Mouse (Mus musculus): ENCODE data around the gene Nupr1. TPM values are rescaled to one million over a fixed set of nuclear protein-coding genes. Genes with fewer than 3 reads are reported as not detected.
A peak's percentile ranks its signal among the peaks of the same experiment; 100 is the strongest.

The Nupr1 gene
- polyA plus RNA-seq, 1 experiment from 2014 or later, result 23.4 TPM

DNA sequence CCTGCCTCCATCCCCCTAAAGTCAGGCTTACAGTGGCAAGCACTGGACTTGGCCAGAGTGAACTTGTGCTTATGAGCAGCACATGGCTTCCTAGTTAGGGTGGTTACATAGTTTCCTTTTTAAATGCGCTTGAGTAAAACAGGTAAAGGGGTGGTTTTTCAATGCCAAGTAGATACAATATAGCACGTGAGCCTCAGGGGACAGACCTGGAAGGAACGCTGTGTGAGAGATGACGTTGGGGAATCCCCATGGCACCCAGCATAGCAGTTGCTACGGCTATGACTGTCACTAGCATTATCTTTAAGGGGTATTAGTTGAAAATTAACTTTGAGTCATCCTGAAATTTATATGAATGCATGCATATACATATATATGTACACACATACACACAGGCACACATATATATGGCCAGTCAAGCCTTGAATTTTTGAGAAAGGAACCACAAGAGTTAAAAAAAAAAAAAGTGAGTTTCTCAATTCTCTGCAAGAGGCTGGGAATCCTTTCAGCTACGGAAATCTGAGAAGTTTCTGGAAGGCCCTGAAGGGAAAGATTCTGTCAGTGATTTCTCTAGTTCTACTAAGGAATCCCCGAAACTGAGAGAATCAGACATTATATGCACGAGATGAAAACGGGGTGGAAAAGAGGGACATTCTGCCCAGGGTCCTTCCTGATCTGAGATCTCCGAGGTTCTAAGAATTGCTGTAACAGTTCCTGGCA lies 10.9 kb downstream of the Nupr1 start:
- H3K27me3 ChIP-seq, result no peaks in the 10 kb centered on the region
- H3K4me1 ChIP-seq, result peaks cover 10% of the 10 kb centered on the region
- no peak for ATAC-seq (ENCODE audit: borderline replicate concordance, extremely low read depth, low FRiP score, low TSS enrichment)
- WGBS, result 69% methylated on average over 10 of the region's 10 CpGs
- H3K4me2 ChIP-seq, result no peak overlapping the region
- H3K36me3 ChIP-seq, result no peaks in the 10 kb centered on the region
- no peak overlapping the region for H3K27ac ChIP-seq
- H3K9me3 ChIP-seq, result no peaks in the 10 kb centered on the region
- no peak overlapping the region for H3K9ac ChIP-seq
- no peak overlapping the region for H3K4me3 ChIP-seq

DNA sequence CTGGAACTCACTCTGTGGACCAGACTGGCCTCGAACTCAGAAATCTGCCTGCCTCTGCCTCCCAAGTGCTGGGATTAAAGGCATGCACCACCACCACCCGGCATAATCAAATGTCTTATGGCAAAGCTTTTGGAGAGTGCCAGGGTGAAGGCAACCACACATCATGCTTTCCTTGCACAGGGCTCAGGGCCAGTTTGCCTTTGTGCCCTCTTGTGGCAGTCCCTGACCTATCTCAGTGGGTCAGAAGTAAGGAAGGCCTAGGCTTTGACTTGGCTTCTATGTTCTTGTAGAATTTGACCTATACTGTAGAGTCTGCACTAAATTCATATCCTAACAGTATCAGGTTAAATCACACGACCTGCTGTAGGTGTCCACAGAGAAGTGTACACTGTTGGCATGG lies 14.0 kb downstream of the Nupr1 start:
- no peaks in the 10 kb centered on the region for H3K9me3 ChIP-seq
- H3K27ac ChIP-seq, result no peak overlapping the region
- no peak overlapping the region for H3K4me2 ChIP-seq
- no peak overlapping the region for H3K9ac ChIP-seq
- WGBS, result 63% methylated on average over 3 of the region's 3 CpGs
- no peaks in the 10 kb centered on the region for H3K27me3 ChIP-seq
- peaks cover 6% of the 10 kb centered on the region; the same call in 1 of the 2 replicates for H3K4me1 ChIP-seq
- no peaks in the 10 kb centered on the region for H3K36me3 ChIP-seq
- no peak for ATAC-seq (ENCODE audit: borderline replicate concordance, extremely low read depth, low FRiP score, low TSS enrichment)
- H3K4me3 ChIP-seq, result no peak overlapping the region

DNA sequence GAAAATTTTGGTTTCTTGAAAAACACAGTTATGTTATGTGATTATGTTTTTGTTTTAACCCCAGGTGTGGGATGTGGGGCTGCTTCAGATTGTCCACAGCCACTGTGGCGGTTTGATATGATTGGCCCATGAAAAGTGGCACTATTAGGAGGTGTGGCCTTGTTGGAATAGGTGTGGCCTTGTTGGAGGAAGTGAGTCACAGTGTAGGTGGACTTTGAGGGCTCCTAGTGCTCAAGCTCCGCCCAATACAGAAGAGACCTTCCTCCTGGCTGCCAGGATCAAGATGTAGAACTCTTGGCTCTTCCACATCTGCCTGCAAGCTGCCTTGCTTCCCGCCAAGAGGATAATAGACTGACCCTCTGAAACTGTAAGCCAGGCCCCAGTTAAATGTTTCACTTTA lies 17.9 kb downstream of the Nupr1 start:
- 72% methylated on average over 3 of the region's 3 CpGs for WGBS
- ATAC-seq (ENCODE audit: borderline replicate concordance, extremely low read depth, low FRiP score, low TSS enrichment), result no peak

GRCm38 (mm10) chr7:126607796-126608195 lies 22.9 kb downstream of the Nupr1 start:
- H3K9me3 ChIP-seq, result no peaks in the 10 kb centered on the region
- 79% methylated on average over 5 of the region's 5 CpGs for WGBS
- H3K4me1 ChIP-seq, result peaks cover 13% of the 10 kb centered on the region
- H3K36me3 ChIP-seq, result no peaks in the 10 kb centered on the region
- H3K4me2 ChIP-seq, result no peak overlapping the region
- no peak overlapping the region for H3K27ac ChIP-seq
- H3K4me3 ChIP-seq, result no peak overlapping the region
- H3K27me3 ChIP-seq, result no peaks in the 10 kb centered on the region
- no peak for ATAC-seq (ENCODE audit: borderline replicate concordance, extremely low read depth, low FRiP score, low TSS enrichment)
- H3K9ac ChIP-seq, result no peak overlapping the region

More for the DNA sequence above, 17.9 kb downstream of the Nupr1 start:
- Histone ChIP-seq H3K4me2 (no peak overlapping the region), H3K9me3 (no peaks in the 10 kb centered on the region), H3K27ac (no peak overlapping the region), H3K4me1 (no peaks in the 10 kb centered on the region), H3K4me3 (no peak overlapping the region), H3K27me3 (no peaks in the 10 kb centered on the region), H3K9ac (no peak overlapping the region), H3K36me3 (no peaks in the 10 kb centered on the region)

- H3K4me1 ChIP-seq, result peaks cover 13% of the 10 kb centered on the region
- 46% methylated on average over 3 of the region's 3 CpGs for WGBS
- no peaks in the 10 kb centered on the region for H3K27me3 ChIP-seq
- H3K9ac ChIP-seq, result no peak overlapping the region
- no peaks in the 10 kb centered on the region for H3K9me3 ChIP-seq
- no peaks in the 10 kb centered on the region for H3K36me3 ChIP-seq
- peak; percentile 80; the same call in 1 of the 2 replicates for ATAC-seq (ENCODE audit: borderline replicate concordance, extremely low read depth, low FRiP score, low TSS enrichment)
- H3K4me2 ChIP-seq, result no peak overlapping the region
- peak overlapping the region; percentile 23; the same call in 1 of the 2 replicates for H3K27ac ChIP-seq
- no peak overlapping the region for H3K4me3 ChIP-seq
These were observed 23.6 kb downstream of the Nupr1 start for GRCm38 (mm10) chr7:126607064-126607463.

GRCm38 (mm10) chr7:126606611-126607010 lies 24.1 kb downstream of the Nupr1 start:
- Histone ChIP-seq H3K36me3 (no peaks in the 10 kb centered on the region), H3K4me3 (no peak overlapping the region), H3K4me1 (peaks cover 13% of the 10 kb centered on the region), H3K27ac (peak overlapping the region; percentile 23; the same call in 1 of the 2 replicates), H3K4me2 (no peak overlapping the region), H3K27me3 (no peaks in the 10 kb centered on the region), H3K9me3 (no peaks in the 10 kb centered on the region), H3K9ac (no peak overlapping the region)
- no peak for ATAC-seq (ENCODE audit: borderline replicate concordance, extremely low read depth, low FRiP score, low TSS enrichment)
- 63% methylated on average over 5 of the region's 5 CpGs for WGBS

GRCm38 (mm10) chr7:126602650-126603049 lies 28.0 kb downstream of the Nupr1 start:
- no peak for ATAC-seq (ENCODE audit: borderline replicate concordance, extremely low read depth, low FRiP score, low TSS enrichment)
- no peak overlapping the region for H3K27ac ChIP-seq
- peaks cover 13% of the 10 kb centered on the region for H3K4me1 ChIP-seq
- H3K9ac ChIP-seq, result no peak overlapping the region
- H3K36me3 ChIP-seq, result no peaks in the 10 kb centered on the region
- H3K4me2 ChIP-seq, result no peak overlapping the region
- WGBS, result 74% methylated on average over 3 of the region's 3 CpGs
- no peaks in the 10 kb centered on the region for H3K27me3 ChIP-seq
- no peaks in the 10 kb centered on the region for H3K9me3 ChIP-seq
- no peak overlapping the region for H3K4me3 ChIP-seq

DNA sequence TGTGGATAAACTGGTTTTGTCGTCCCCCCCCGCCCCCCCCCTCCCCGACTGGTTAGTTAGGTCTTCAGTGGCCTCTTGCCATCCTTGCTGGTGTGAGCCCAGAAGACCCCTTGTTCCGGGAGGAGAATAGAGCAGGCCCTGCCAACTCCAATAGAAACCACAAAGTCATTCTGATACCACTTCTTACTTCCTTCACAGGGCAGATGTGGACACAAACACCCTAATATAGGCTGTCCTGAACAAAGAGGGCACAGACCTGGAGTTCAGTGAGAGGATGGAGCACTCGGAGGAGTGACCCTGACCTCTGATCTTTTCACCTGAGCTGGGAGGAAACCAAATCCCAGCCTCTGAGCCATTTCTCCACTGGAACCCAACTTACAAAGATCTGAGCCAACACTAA lies 28.8 kb downstream of the Nupr1 start:
- H3K27me3 ChIP-seq, result no peaks in the 10 kb centered on the region
- H3K4me2 ChIP-seq, result no peak overlapping the region
- H3K36me3 ChIP-seq, result no peaks in the 10 kb centered on the region
- peaks cover 7% of the 10 kb centered on the region; the same call in 1 of the 2 replicates for H3K4me1 ChIP-seq
- 32% methylated on average over 5 of the region's 5 CpGs for WGBS
- ATAC-seq (ENCODE audit: borderline replicate concordance, extremely low read depth, low FRiP score, low TSS enrichment), result no peak
- no peak overlapping the region for H3K27ac ChIP-seq
- no peak overlapping the region for H3K4me3 ChIP-seq
- no peaks in the 10 kb centered on the region for H3K9me3 ChIP-seq
- H3K9ac ChIP-seq, result no peak overlapping the region

DNA sequence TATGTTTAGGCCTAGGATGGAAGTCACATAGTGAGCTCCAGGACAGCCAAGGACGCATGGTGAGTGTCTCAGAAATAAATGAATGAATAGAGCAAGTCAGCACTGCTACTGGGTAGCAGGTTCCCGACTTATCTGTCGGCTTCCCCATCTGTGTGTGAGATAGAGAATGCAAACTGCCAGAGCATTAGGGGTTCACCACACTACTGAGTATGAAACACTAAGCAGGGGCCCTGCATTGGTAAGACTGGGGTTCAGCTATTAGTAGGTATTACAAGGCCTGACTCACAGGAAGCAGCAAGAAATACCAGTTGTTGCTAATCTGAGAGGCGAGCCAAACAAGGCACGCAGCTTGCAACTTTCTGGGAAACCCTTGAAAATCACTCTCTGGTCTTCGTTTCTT lies 31.7 kb downstream of the Nupr1 start:
- Histone ChIP-seq H3K27me3 (no peaks in the 10 kb centered on the region), H3K4me1 (no peaks in the 10 kb centered on the region), H3K27ac (no peak overlapping the region), H3K4me3 (no peak overlapping the region), H3K4me2 (no peak overlapping the region), H3K9me3 (no peaks in the 10 kb centered on the region), H3K9ac (no peak overlapping the region), H3K36me3 (no peaks in the 10 kb centered on the region)
- no peak for ATAC-seq (ENCODE audit: borderline replicate concordance, extremely low read depth, low FRiP score, low TSS enrichment)
- WGBS, result 72% methylated on average over 6 of the region's 6 CpGs

- 41% methylated on average over 6 of the region's 6 CpGs for WGBS
- ATAC-seq (ENCODE audit: borderline replicate concordance, extremely low read depth, low FRiP score, low TSS enrichment), result no peak
- Histone ChIP-seq H3K4me3 (no peak overlapping the region), H3K4me1 (no peaks in the 10 kb centered on the region), H3K9me3 (no peaks in the 10 kb centered on the region), H3K36me3 (no peaks in the 10 kb centered on the region), H3K4me2 (no peak overlapping the region), H3K27ac (no peak overlapping the region), H3K27me3 (peaks cover 4% of the 10 kb centered on the region; the same call in 1 of the 2 replicates), H3K9ac (no peak overlapping the region)
These were observed 34.2 kb downstream of the Nupr1 start for GRCm38 (mm10) chr7:126596414-126596813.

DNA sequence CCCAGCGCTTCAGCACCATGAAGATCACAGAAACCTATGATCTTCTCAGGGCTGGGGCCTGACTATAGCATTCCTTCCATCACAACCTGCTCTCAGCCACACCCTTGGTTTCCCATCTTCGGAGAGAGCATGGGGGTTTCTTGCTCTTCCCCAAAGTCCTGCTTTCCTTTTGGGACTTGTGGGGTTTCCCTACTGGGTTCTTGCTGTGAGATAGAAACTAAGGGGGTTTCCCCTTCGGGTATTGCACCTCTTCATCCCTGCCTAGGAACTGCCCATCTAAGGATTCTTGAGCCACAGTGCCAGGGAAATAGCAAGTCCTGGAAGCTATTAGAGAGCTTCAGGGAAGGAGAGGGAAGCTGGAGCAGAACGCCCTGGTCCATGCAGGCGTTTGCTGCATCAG lies 34.8 kb downstream of the Nupr1 start:
- no peak overlapping the region for H3K4me3 ChIP-seq
- no peaks in the 10 kb centered on the region for H3K4me1 ChIP-seq
- H3K4me2 ChIP-seq, result no peak overlapping the region
- 74% methylated on average over 5 of the region's 5 CpGs for WGBS
- H3K9ac ChIP-seq, result no peak overlapping the region
- H3K36me3 ChIP-seq, result no peaks in the 10 kb centered on the region
- ATAC-seq (ENCODE audit: borderline replicate concordance, extremely low read depth, low FRiP score, low TSS enrichment), result no peak
- H3K27me3 ChIP-seq, result peaks cover 4% of the 10 kb centered on the region; the same call in 1 of the 2 replicates
- H3K9me3 ChIP-seq, result no peaks in the 10 kb centered on the region
- no peak overlapping the region for H3K27ac ChIP-seq

DNA sequence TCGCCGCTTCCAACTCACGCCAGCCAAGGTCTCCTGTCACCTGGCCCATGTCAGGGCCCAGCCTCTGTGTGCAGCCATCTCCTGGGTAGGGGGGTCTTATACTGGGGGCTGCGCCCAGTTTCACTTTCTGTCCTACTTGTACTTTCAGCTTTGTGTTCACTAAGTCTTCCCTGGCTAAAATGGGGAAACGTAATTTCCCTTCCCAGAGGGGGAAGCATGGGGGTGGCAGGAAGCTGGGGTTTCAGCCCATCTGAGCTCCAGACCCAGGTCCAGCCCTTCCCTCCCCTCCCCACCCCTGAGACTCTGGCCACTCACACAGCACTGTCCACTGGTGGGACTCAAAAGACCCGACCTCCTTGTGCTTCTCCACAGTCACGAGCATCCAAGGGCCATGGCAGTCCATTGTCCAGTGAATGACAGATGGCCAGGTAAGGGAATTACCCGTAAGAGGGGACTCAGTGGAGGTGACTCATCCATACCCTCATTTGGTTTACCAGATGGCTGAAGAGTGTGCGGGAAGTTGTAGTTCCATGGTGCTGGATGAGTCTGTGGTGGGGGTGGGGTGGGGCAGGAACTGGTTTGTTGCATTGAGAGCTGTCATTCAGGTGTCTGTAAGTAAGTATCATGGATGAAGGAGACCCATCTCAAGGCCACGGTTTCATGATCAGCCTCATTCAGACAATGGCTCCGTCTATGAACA lies 35.6 kb downstream of the Nupr1 start, which contains the start of gene Il27:
Gene Il27, minus strand, starts transcription at position 80 of the 700 bp plus-strand sequence.
- Histone ChIP-seq H3K9me3 (no peaks in the 10 kb centered on the region), H3K4me3 (no peak within 1 kb of the TSS), H3K36me3 (no peaks in the 10 kb centered on the region), H3K27ac (no peak within 1 kb of the TSS), H3K9ac (no peak within 1 kb of the TSS), H3K27me3 (peaks cover 4% of the 10 kb centered on the region; the same call in 1 of the 2 replicates), H3K4me1 (no peaks in the 10 kb centered on the region), H3K4me2 (no peak within 1 kb of the TSS)
- ATAC-seq (ENCODE audit: borderline replicate concordance, extremely low read depth, low FRiP score, low TSS enrichment), result no peak
- 74% methylated on average over 11 of the region's 11 CpGs for WGBS

Measured in lung, embryonic 15.5 days (tissue).